Comparison of ENCODE assay signal across 16 mouse cellular contexts in genomic region chr6:134513896-134514510, GRCm38 (mm10). TPM values are rescaled to one million over a fixed set of nuclear protein-coding genes. Genes with fewer than 3 reads are reported as not detected.
DNase-seq lines count a peak whose midpoint lies in the region; ATAC-seq and TF ChIP-seq lines count a peak whose summit lies in the region.
"Had no signal": no experiment of that assay in that cellular context is flagged by ENCODE, and none has a peak within 500 bp of the region (broad histone marks: within the 10 kb centered on the region; RNA-seq: fewer than 3 reads in every experiment).

No protein-coding gene starts in this region.

- no peak for ATAC-seq in intestine, embryonic 15.5 days
- no peak for ATAC-seq in monocyte, adult 5-6 weeks (replicated peaks; ENCODE audit: insufficient number of reproducible peaks, low FRiP score, low TSS enrichment, poor library complexity, severe bottlenecking)
- ATAC-seq: inflammation-experienced regulatory T-cells, adult 6 months had no signal

- intact Hi-C loops in gastrocnemius, adult 2 months (cut with DNase I) = loop anchor here (2.0 kb wide), 1 partner anchor 51 kb away; no protein-coding TSS in a partner anchor

- no peaks in the 10 kb centered on the region for H3K27me3 ChIP-seq in testis, adult 2 months (ENCODE audit: control insufficient read depth, insufficient read depth, low read length)
- H3K27me3 ChIP-seq in intestine, embryonic 15.5 days (replicated peaks) = no peaks in the 10 kb centered on the region
- H3K27me3 ChIP-seq: embryonic facial prominence, embryonic 15.5 days; neural tube, embryonic 12.5 days had no signal

- WGBS in intestine, embryonic 15.5 days = 81% methylated on average over 3 of the region's 3 CpGs

- no peaks in the 10 kb centered on the region for H3K4me1 ChIP-seq in testis, adult 2 months (ENCODE audit: control insufficient read depth, insufficient read depth, low read length)
- peaks cover 22% of the 10 kb centered on the region for H3K4me1 ChIP-seq in brown adipose tissue, adult 24 weeks (ENCODE audit: control insufficient read depth, insufficient read depth, insufficient read length, low read length)
- peaks cover 10% of the 10 kb centered on the region; the same call in 1 of the 2 replicates for H3K4me1 ChIP-seq in intestine, embryonic 15.5 days (replicated peaks)

- H3K4me2 ChIP-seq in intestine, embryonic 15.5 days (replicated peaks) = no peak overlapping the region
- H3K4me2 ChIP-seq: embryonic facial prominence, embryonic 15.5 days; neural tube, embryonic 12.5 days had no signal

- TF ChIP-seq POLR2A in testis, adult 2 months (IDR thresholded peaks at IDR 0.05; ENCODE audit: control insufficient read depth, low read depth, low read length) = no peak

- H3K9me3 ChIP-seq in intestine, embryonic 15.5 days = no peaks in the 10 kb centered on the region
- H3K9me3 ChIP-seq: embryonic facial prominence, embryonic 15.5 days; heart, embryonic 10.5 days; limb, embryonic 10.5 days; neural tube, embryonic 12.5 days had no signal

- no peak for DNase-seq in gastrocnemius, adult 2 months
- DNase-seq in gastrocnemius, postnatal 4 days (ENCODE audit: low spot score in 2 of 2) = no peak
- no peak for DNase-seq in testis, postnatal 10 days (ENCODE audit: low spot score)
- DNase-seq in frontal cortex, postnatal 25 days (ENCODE audit: low spot score in 2 of 2) = no peak
- DNase-seq: cerebellum, adult 11 months; heart, postnatal 36 days; midbrain, embryonic 14.5 days had no signal

- H3K27ac ChIP-seq in gastrocnemius, adult 2 months = peak overlapping the region; percentile 80
- H3K27ac ChIP-seq in testis, adult 2 months (ENCODE audit: control insufficient read depth, insufficient read depth, low read depth, low read length) = 0 out of 2 replicates have a peak overlapping the region, but pooled peaks have one; percentile 13
- H3K27ac ChIP-seq in brown adipose tissue, adult 24 weeks (replicated peaks; ENCODE audit: low read depth, low read length) = peak overlapping the region; percentile 52
- no peak overlapping the region for H3K27ac ChIP-seq in intestine, embryonic 15.5 days
- H3K27ac ChIP-seq: heart, embryonic 10.5 days; limb, embryonic 10.5 days; neural tube, embryonic 12.5 days had no signal

- TF ChIP-seq CTCF in gastrocnemius, adult 2 months (IDR thresholded peaks at IDR 0.05) = no peak
- no peak for TF ChIP-seq CTCF in testis, adult 2 months (IDR thresholded peaks at IDR 0.05; ENCODE audit: control insufficient read depth, insufficient read depth, insufficient replicate concordance, low read depth, low read length)

- no peaks in the 10 kb centered on the region for H3K36me3 ChIP-seq in testis, adult 2 months (ENCODE audit: control insufficient read depth, insufficient read depth, low read length)
- no peaks in the 10 kb centered on the region for H3K36me3 ChIP-seq in intestine, embryonic 15.5 days
- H3K36me3 ChIP-seq: embryonic facial prominence, embryonic 15.5 days had no signal

- no peak overlapping the region for H3K9ac ChIP-seq in intestine, embryonic 15.5 days
- H3K9ac ChIP-seq: embryonic facial prominence, embryonic 15.5 days; neural tube, embryonic 12.5 days had no signal

- H3K4me3 ChIP-seq in gastrocnemius, adult 2 months = no peak overlapping the region
- no peak overlapping the region for H3K4me3 ChIP-seq in testis, adult 2 months (ENCODE audit: control insufficient read depth, low read depth, low read length)
- H3K4me3 ChIP-seq in brown adipose tissue, adult 24 weeks (ENCODE audit: insufficient read depth, low read depth, low read length) = no peak overlapping the region
- H3K4me3 ChIP-seq in intestine, embryonic 15.5 days (replicated peaks) = no peak overlapping the region
- H3K4me3 ChIP-seq: embryonic facial prominence, embryonic 15.5 days; heart, embryonic 10.5 days; limb, embryonic 10.5 days; neural tube, embryonic 12.5 days had no signal

RNA-seq across cellular contexts. Expression of gene Lrp6, which starts 52.8 kb away (rescaled TPM):
- 10 to 100 TPM; 45.0 to 46.7 TPM for total RNA-seq in gastrocnemius, adult 2 months (2021)
- 10 to 100 TPM; 68.0 to 68.1 TPM for total RNA-seq in gastrocnemius, postnatal 4 days (2021)
- polyA plus RNA-seq in testis, adult 2 months (2012; rRNA removed) = 3.6 and 3.8 TPM in 2 replicates
- 22.1 and 33.0 TPM in 2 replicates for polyA plus RNA-seq in brown adipose tissue, adult 24 weeks (2012; ENCODE audit: insufficient read depth, insufficient read length, missing spikeins)
- polyA plus RNA-seq in intestine, embryonic 15.5 days (2015; fragmentation: Nextera tagmentation; extraction: Ambion mirVana) = 25.4 and 25.5 TPM in 2 replicates
- total RNA-seq in monocyte, adult 5-6 weeks (2017) = 32.0 to 57.1 TPM (median 39.6 TPM) in 3 replicates
